Mouse (Mus musculus) midbrain, postnatal 0 days (tissue): Measurements from ENCODE around the gene C130026I21Rik. TPM values are rescaled to one million over a fixed set of nuclear protein-coding genes. Genes with fewer than 3 reads are reported as not detected.
A peak's percentile ranks its signal among the peaks of the same experiment; 100 is the strongest.
"Not testable (repeated sequence)": the region's sequence is repeated elsewhere in the genome, so short reads cannot be mapped to it uniquely, and the experiment has no call there.

Experiments
- ATAC-seq: fragments of 200-750 bp; cut with Nextera tagmentation; 2 replicates; pipeline ENCODE4 v1.8.0; 2017; ENCODE audit warnings: moderate number of reproducible peaks, mild to moderate bottlenecking, moderate TSS enrichment, moderate library complexity; ENCODE audit not compliant: low FRiP score
- DNase-seq: peaks from one replicate; pipeline ENCODE4 v3.0.0-alpha.2; 2015; ENCODE audit warnings: low spot score
- H3K27ac ChIP-seq: fragments of 300-500 bp; sonication (generic); 2 replicates; pipeline ENCODE4 v1.5.1; 2014; ENCODE audit warnings: low read depth, mild to moderate bottlenecking, low read length, mixed read lengths
- H3K27me3 ChIP-seq: fragments of 300-500 bp; sonication (generic); 2 replicates; pipeline ENCODE4 v1.6.1; 2014; ENCODE audit warnings: low read length, control low read depth, mixed read lengths; ENCODE audit not compliant: insufficient read depth
- H3K36me3 ChIP-seq: fragments of 300-500 bp; sonication (generic); 2 replicates; pipeline ENCODE4 v1.6.1; 2014; ENCODE audit warnings: low read length, control low read depth, mixed read lengths; ENCODE audit not compliant: insufficient read depth
- H3K4me1 ChIP-seq: fragments of 300-500 bp; sonication (generic); 2 replicates; pipeline ENCODE4 v1.6.1; 2014; ENCODE audit warnings: mild to moderate bottlenecking, control low read depth, antibody characterized with exemption, low read length, mixed read lengths; ENCODE audit not compliant: insufficient read depth
- H3K4me2 ChIP-seq: fragments of 300-500 bp; sonication (generic); 2 replicates; pipeline ENCODE4 v1.6.1; 2014; ENCODE audit warnings: low read depth, mild to moderate bottlenecking, low read length, mixed read lengths; ENCODE audit not compliant: poor library complexity, severe bottlenecking
- H3K4me3 ChIP-seq: fragments of 300-500 bp; sonication (generic); 2 replicates; pipeline ENCODE4 v1.5.1; 2014; ENCODE audit warnings: low read depth, mild to moderate bottlenecking, low read length, moderate library complexity
- H3K9ac ChIP-seq: fragments of 300-500 bp; sonication (generic); replicated peaks from 2 replicates; pipeline ENCODE4 v1.6.1; 2014; ENCODE audit warnings: mild to moderate bottlenecking, low read length, moderate library complexity, mixed read lengths; ENCODE audit not compliant: poor library complexity, severe bottlenecking
- H3K9me3 ChIP-seq: fragments of 300-500 bp; sonication (generic); 2 replicates; pipeline ENCODE4 v1.6.1; 2016; ENCODE audit warnings: low read length, control low read depth
- CTCF ChIP-seq: IDR thresholded peaks from 2 replicates; pipeline ENCODE4 v1.5.1; 2016; ENCODE audit warnings: antibody characterized with exemption, mild to moderate bottlenecking
- WGBS: fragments of 180-500 bp; shearing (Covaris S2); extraction: QIAGEN DNeasy Blood & Tissue Kit; methylation state at CpG from one replicate; pipeline ENCODE4 v1.1.7; 2014; 5-methylcytosine and 5-hydroxymethylcytosine counted together
- polyA plus RNA-seq: library from polyadenylated mRNA; unstranded; fragments of >200 nt; fragmentation: Nextera tagmentation; extraction: Ambion mirVana; gene quantifications from 2 replicates; pipeline ENCODE4 v1.2.1, GENCODE M21; 2015
- total RNA-seq: library from RNA; depleted of rRNA; stranded (reverse); fragments of >200 nt; gene quantifications from 2 replicates; pipeline ENCODE4 v1.2.3, GENCODE M21; 2014; rRNA removed

Gene C130026I21Rik
- total RNA-seq: not detected in 2 replicates
- not detected in 2 replicates for polyA plus RNA-seq

DNA sequence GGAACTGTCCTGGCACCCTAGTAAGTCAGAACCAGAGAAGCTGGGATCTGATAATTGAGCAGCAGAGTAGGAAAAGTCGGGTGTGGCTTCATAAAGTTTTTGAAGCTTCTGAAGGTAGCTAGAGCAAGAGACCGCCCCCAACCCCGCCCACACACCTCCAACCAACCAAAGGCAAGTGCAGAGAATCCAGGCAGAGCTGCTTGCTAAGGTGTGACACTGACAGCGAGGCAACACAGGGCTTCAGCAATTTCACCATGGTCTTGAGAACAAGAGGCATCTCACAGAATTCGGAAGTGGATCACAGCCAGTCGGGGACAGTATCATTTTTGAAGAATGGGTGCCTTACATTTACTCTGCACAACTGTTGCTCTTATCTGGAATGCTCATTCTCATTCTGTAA lies at the start of gene C130026I21Rik:
Gene C130026I21Rik (minus strand): TSS at position 101 of the 400 bp plus-strand sequence.
- no CpG with 5 or more reads among the region's 6 CpGs for WGBS
- H3K4me1 ChIP-seq, H3K9me3 ChIP-seq, ATAC-seq, H3K27me3 ChIP-seq, H3K36me3 ChIP-seq, H3K4me2 ChIP-seq, H3K9ac ChIP-seq, H3K27ac ChIP-seq, DNase-seq, H3K4me3 ChIP-seq: not testable (repeated sequence)

- WGBS: 53% methylated on average over 4 of the region's 5 CpGs
- not testable (repeated sequence) for H3K4me1 ChIP-seq, H3K9me3 ChIP-seq, H3K27ac ChIP-seq, H3K9ac ChIP-seq, H3K4me3 ChIP-seq, H3K36me3 ChIP-seq, H3K27me3 ChIP-seq, ATAC-seq, H3K4me2 ChIP-seq, DNase-seq
- peak; percentile 12; the same call in 1 of the 2 replicates for TF ChIP-seq CTCF
Measured at GRCm38 (mm10) chr1:85287063-85287462, 16.7 kb upstream of the C130026I21Rik start.

- not testable (repeated sequence) for H3K27me3 ChIP-seq, H3K4me2 ChIP-seq, H3K9ac ChIP-seq, DNase-seq, H3K4me1 ChIP-seq, H3K27ac ChIP-seq, ATAC-seq, H3K9me3 ChIP-seq, H3K4me3 ChIP-seq, H3K36me3 ChIP-seq
- 71% methylated on average over 4 of the region's 5 CpGs for WGBS
Measured at GRCm38 (mm10) chr1:85276421-85276820, 6.1 kb upstream of the C130026I21Rik start.

- not testable (repeated sequence) for H3K36me3 ChIP-seq, DNase-seq, H3K4me3 ChIP-seq, H3K9me3 ChIP-seq, H3K27me3 ChIP-seq, ATAC-seq, H3K27ac ChIP-seq, H3K9ac ChIP-seq, H3K4me2 ChIP-seq, H3K4me1 ChIP-seq
- WGBS: 54% methylated on average over 1 of the region's 2 CpGs
Measured at GRCm38 (mm10) chr1:85258634-85259033, 11.7 kb downstream of the C130026I21Rik start.

DNA sequence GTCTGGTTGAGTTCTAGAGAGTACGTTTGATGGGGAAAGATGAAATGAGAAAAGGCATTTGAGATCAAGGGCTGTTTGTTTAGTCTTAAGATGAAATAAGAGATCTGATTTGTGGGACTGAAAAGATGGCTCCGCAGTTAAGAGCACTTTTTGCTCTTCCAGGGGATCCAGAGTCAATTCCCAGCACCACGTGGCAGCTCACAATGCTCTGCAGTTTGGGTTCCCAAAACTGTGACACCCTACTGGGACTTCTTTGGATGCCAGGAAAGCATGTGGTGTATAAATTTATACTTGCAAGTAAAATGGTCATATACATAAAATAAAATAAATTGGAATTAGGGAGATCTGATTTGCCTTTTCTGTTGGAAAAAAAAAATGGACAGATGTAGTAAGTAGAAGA lies 15.1 kb downstream of the C130026I21Rik start:
- H3K27me3 ChIP-seq, H3K9me3 ChIP-seq, H3K4me1 ChIP-seq, H3K27ac ChIP-seq, H3K9ac ChIP-seq, DNase-seq, H3K4me2 ChIP-seq, H3K4me3 ChIP-seq, ATAC-seq, H3K36me3 ChIP-seq: not testable (repeated sequence)
- WGBS: 59% methylated on average over 2 of the region's 3 CpGs

DNA sequence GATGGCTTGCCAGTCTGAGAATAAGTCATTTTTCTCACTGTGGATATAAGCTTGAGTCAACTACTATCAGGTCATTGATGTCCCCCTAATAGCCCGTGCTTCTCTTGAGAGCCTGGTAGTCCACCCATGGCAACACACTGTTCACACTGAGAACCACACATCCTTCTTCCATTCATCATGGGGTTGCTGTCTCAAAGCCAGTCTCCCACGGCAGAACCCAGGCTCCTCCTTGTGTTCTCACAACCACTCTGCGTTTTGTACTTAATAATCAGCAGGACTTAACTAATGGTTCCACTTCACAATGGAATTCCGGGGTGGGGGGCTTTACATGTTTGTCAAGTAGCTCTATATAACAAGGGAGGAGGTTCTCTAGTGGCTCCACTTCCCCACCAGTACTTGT lies 19.2 kb downstream of the C130026I21Rik start:
- H3K9me3 ChIP-seq: peaks cover 14% of the 10 kb centered on the region
- H3K36me3 ChIP-seq, H3K4me1 ChIP-seq, H3K27me3 ChIP-seq, H3K4me3 ChIP-seq, H3K9ac ChIP-seq, H3K4me2 ChIP-seq, DNase-seq, H3K27ac ChIP-seq, ATAC-seq: not testable (repeated sequence)
- 84% methylated on average over 4 of the region's 4 CpGs for WGBS

DNA sequence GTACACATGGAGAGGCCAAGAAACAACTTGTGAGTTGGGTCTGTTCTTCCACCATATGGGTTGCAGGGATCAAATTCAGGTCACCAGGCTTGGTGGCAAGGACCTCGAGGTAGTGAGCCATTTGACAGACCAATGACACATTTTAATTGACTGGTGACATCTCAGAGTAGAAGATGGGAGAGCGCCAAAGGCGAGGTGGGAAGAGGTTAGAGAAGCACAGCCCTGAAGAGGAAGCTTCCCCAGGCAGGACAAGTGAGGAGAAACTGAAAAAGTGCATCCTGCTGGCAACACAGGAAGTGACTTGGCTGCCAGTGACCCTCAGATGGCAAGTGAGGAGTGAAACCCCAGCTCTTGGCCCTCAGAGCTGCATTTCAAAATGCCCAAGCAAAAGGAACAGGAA lies 21.4 kb downstream of the C130026I21Rik start:
- 58% methylated on average over 3 of the region's 3 CpGs for WGBS

GRCm38 (mm10) chr1:85246776-85247460 lies 23.4 kb downstream of the C130026I21Rik start:
- not testable (repeated sequence) for H3K4me2 ChIP-seq, H3K4me1 ChIP-seq, ATAC-seq, H3K27me3 ChIP-seq, H3K27ac ChIP-seq, H3K9ac ChIP-seq, H3K36me3 ChIP-seq, H3K4me3 ChIP-seq, DNase-seq
- WGBS: 73% methylated on average over 8 of the region's 8 CpGs
- H3K9me3 ChIP-seq: peaks cover 19% of the 10 kb centered on the region

More for the DNA sequence above, 21.4 kb downstream of the C130026I21Rik start:
- H3K27ac ChIP-seq, H3K9ac ChIP-seq, H3K36me3 ChIP-seq, DNase-seq, H3K4me2 ChIP-seq, H3K4me1 ChIP-seq, ATAC-seq, H3K27me3 ChIP-seq, H3K4me3 ChIP-seq: not testable (repeated sequence)
- H3K9me3 ChIP-seq: peaks cover 14% of the 10 kb centered on the region

GRCm38 (mm10) chr1:85246266-85246665 lies 24.1 kb downstream of the C130026I21Rik start:
- WGBS: 80% methylated on average over 4 of the region's 5 CpGs
- DNase-seq, H3K4me1 ChIP-seq, H3K36me3 ChIP-seq, H3K27ac ChIP-seq, H3K4me3 ChIP-seq, H3K9ac ChIP-seq, ATAC-seq, H3K4me2 ChIP-seq, H3K27me3 ChIP-seq: not testable (repeated sequence)
- peaks cover 19% of the 10 kb centered on the region for H3K9me3 ChIP-seq
